Mouse (Mus musculus): ENCODE measurements around the gene Tpk1. TPM values are rescaled to one million over a fixed set of nuclear protein-coding genes. Genes with fewer than 3 reads are reported as not detected.

Tpk1 gene
- polyA plus RNA-seq, 1 experiment from 2014 or later, result 4.7 TPM

DNA sequence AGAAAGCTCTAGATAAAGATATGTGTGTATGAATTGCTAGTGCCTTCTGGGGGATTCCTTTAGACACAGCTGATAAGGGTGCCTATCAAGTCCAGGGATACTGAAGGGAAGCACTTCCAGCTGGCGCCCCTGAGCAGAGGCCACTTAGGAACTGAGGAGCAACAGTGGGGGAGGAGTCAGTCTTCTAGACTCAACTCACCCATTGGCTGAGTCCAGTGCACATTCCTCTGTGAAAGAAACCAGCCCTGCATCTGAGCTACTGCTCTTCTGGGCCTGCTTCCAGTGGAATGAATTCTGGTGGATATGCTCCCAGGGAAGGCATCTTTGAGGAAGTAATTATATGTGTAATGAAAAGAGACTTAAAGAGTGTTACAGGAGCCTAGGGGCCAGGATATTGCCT lies 278.8 kb downstream of the Tpk1 start:
- no peaks in the 10 kb centered on the region for H3K27me3 ChIP-seq (ENCODE audit: low read depth, poor library complexity, severe bottlenecking)
- H3K4me1 ChIP-seq, result peaks cover 4% of the 10 kb centered on the region
- WGBS, result 50% methylated on average over 1 of the region's 1 CpGs
- no peak overlapping the region for H3K4me3 ChIP-seq
- DNase-seq (ENCODE audit: low spot score), result no peak
- H3K9me3 ChIP-seq (replicated peaks), result no peaks in the 10 kb centered on the region
- no peak overlapping the region for H3K27ac ChIP-seq (replicated peaks)
- H3K36me3 ChIP-seq, result no peaks in the 10 kb centered on the region

DNA sequence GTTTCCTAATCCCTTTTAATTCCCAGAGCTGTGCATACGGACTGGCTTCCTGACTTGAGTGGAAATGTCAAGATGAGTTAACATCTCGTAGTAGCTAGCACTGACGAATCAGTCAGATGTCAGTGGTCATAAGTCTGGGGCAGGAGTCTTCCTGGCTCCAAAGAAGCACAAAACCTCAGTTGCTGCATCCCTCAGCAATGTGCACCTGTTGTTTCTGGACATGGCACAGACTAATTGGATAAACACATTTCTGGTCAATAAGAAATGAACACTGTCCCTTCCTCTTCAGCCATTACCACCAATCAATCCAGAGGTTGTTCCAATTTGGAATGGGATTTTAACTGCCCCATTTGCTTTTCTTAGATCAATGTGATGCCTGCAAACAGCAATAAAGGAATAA lies 281.2 kb downstream of the Tpk1 start:
- peaks cover 4% of the 10 kb centered on the region for H3K4me1 ChIP-seq

DNA sequence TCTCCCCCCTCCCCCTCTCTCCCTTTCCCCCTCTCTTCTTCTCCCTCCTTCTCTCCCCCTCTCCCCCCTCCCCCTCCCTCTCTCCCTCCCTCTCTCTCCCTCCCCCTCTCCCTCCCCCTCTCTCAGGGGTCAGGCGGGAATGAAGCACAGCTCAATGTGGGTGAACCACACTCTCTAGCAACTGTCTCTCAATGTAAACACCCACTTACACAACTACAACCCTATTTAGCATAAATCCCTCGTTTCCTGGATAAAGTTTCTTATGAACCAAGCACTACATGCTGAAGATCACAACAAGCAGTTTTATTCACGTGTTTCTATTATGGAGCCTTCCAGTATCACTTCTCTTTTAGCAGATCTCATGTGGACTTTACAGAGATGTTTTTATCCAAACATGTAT lies 281.8 kb downstream of the Tpk1 start:
- 70% methylated on average over 2 of the region's 3 CpGs for WGBS
- DNase-seq (ENCODE audit: low spot score), result no peak

More for the DNA sequence above, 281.2 kb downstream of the Tpk1 start:
- WGBS, result 72% methylated on average over 3 of the region's 3 CpGs
- no peak overlapping the region for H3K27ac ChIP-seq (replicated peaks)
- H3K27me3 ChIP-seq (ENCODE audit: low read depth, poor library complexity, severe bottlenecking), result no peaks in the 10 kb centered on the region
- H3K36me3 ChIP-seq, result no peaks in the 10 kb centered on the region
- H3K9me3 ChIP-seq (replicated peaks), result no peaks in the 10 kb centered on the region
- no peak overlapping the region for H3K4me3 ChIP-seq
- DNase-seq (ENCODE audit: low spot score), result no peak

DNA sequence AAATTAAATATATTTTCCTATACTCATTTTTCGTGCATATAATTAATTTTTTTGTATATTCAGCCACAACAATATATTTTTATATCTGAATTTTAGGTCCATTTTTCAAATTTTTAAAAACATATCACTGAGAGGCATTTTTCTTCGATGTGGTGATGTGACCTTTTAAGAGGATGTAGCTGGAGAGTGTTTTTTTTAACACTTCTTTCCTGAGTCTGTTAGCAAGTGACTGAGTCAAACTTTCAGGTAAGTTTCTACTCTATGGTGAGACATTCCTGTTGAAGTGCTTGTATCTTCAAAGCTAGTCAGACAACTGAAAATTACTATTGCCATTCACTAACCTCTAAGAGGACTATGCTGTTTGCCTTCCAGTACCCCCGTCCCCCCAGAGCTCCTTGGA lies 283.3 kb downstream of the Tpk1 start:
- Histone ChIP-seq H3K36me3 (no peaks in the 10 kb centered on the region), H3K4me3 (no peak overlapping the region), H3K9me3 (replicated peaks) (no peaks in the 10 kb centered on the region), H3K4me1 (peaks cover 4% of the 10 kb centered on the region), H3K27ac (replicated peaks) (no peak overlapping the region), H3K27me3 (ENCODE audit: low read depth, poor library complexity, severe bottlenecking) (no peaks in the 10 kb centered on the region)
- DNase-seq (ENCODE audit: low spot score), result no peak
- WGBS, result 94% methylated on average over 3 of the region's 3 CpGs

More for the DNA sequence above, 281.8 kb downstream of the Tpk1 start:
- Histone ChIP-seq H3K9me3 (replicated peaks) (no peaks in the 10 kb centered on the region), H3K27ac (replicated peaks) (no peak overlapping the region), H3K27me3 (ENCODE audit: low read depth, poor library complexity, severe bottlenecking) (no peaks in the 10 kb centered on the region), H3K36me3 (no peaks in the 10 kb centered on the region), H3K4me3 (no peak overlapping the region), H3K4me1 (peaks cover 4% of the 10 kb centered on the region)

DNA sequence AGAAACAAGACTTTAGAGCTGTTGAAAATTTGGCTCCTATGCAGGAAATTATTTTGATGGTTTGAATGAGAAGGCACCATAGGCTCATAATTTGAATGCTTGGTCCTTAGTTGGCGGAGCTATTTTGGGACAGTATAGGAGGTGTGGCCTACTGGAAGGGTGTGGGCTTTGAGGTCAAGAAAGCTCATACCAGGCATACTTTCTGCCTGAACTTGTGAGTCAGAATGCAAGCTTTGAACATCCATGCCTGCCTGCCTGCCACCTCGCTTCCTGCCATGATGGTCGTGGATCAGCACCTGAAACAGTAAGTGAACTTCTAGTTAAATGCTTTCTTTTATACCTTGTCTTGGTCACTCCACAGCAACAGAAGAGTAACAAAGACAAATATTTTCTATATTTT lies 283.8 kb downstream of the Tpk1 start:
- Histone ChIP-seq H3K27ac (replicated peaks) (no peak overlapping the region), H3K9me3 (replicated peaks) (no peaks in the 10 kb centered on the region), H3K36me3 (no peaks in the 10 kb centered on the region), H3K4me1 (peaks cover 2% of the 10 kb centered on the region), H3K27me3 (ENCODE audit: low read depth, poor library complexity, severe bottlenecking) (no peaks in the 10 kb centered on the region), H3K4me3 (no peak overlapping the region)
- WGBS, result 78% methylated on average over 3 of the region's 3 CpGs
- no peak for DNase-seq (ENCODE audit: low spot score)

DNA sequence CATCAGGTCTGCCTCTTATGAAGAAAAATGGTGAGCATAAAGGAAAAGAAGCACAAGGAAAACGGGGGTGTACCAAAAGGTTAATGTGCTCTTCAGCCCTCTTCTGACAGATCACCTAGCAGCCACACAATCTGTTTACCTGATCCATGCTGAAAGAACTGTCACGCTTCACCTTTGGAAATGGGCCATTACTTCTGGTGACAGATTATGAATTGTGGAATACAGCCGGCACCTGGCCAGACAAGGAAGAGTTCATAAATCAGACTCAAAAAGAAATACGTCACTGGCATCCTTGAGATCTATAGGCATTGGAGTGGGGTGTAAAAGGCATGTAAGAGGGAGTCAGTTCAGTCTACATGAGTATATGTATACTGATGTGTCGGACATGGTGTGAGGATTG lies 292.9 kb downstream of the Tpk1 start:
- Histone ChIP-seq H3K4me1 (no peaks in the 10 kb centered on the region), H3K27ac (replicated peaks) (no peak overlapping the region), H3K4me3 (no peak overlapping the region), H3K9me3 (replicated peaks) (no peaks in the 10 kb centered on the region), H3K27me3 (ENCODE audit: low read depth, poor library complexity, severe bottlenecking) (no peaks in the 10 kb centered on the region), H3K36me3 (no peaks in the 10 kb centered on the region)
- 90% methylated on average over 5 of the region's 5 CpGs for WGBS
- DNase-seq (ENCODE audit: low spot score), result no peak

DNA sequence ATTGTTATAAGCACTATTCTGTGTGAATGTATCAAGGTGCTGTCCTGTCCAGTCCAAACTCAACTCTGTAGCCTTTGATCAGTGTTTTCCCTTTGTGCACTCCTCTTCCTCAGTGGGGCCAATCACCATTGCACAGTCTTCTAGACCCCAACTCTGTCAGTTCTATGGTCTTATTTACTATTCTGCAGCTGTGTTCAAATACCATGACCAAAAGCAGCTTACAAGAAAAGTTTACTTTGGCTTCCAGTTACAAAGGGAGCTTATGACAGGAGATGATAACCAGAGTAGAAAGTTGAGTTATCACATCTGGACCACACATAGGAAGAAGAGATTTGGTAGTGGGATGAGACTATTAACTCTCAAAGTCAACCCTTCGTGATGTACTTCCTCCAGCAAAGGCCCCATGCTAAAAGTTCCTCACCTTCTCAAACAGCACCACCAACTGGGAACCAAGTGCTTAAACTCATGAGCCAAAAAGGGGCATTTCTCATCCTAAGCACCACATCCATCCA lies 298.6 kb downstream of the Tpk1 start:
- no peak for DNase-seq (ENCODE audit: low spot score)
- no peak overlapping the region for H3K4me3 ChIP-seq
- WGBS, result 70% methylated on average over 1 of the region's 1 CpGs
- no peak overlapping the region for H3K27ac ChIP-seq (replicated peaks)
- H3K9me3 ChIP-seq (replicated peaks), result no peaks in the 10 kb centered on the region
- no peaks in the 10 kb centered on the region for H3K36me3 ChIP-seq
- no peaks in the 10 kb centered on the region for H3K27me3 ChIP-seq (ENCODE audit: low read depth, poor library complexity, severe bottlenecking)
- no peaks in the 10 kb centered on the region for H3K4me1 ChIP-seq

DNA sequence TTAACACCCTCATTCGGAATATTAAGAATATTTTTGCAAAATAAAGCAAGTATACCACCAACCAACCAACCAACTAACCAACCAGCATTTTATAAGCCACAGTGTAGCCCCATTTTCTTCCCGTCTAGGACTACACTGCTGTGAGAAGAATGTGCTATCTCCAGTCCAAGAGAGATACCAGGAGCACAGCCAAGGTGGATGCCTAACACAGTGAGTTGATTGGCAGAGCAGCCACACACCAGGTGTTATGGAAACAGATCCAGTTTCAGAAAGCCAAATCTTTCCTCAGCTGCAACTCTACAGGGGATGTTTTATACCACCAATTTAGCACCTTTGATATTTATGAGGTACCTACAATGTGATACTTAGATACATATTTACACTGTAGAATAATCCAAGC lies 299.1 kb downstream of the Tpk1 start:
- H3K27ac ChIP-seq (replicated peaks), result no peak overlapping the region
- H3K4me1 ChIP-seq, result no peaks in the 10 kb centered on the region
- 78% methylated on average over 2 of the region's 2 CpGs for WGBS
- no peak overlapping the region for H3K4me3 ChIP-seq
- no peaks in the 10 kb centered on the region for H3K36me3 ChIP-seq
- no peaks in the 10 kb centered on the region for H3K27me3 ChIP-seq (ENCODE audit: low read depth, poor library complexity, severe bottlenecking)
- no peaks in the 10 kb centered on the region for H3K9me3 ChIP-seq (replicated peaks)
- no peak for DNase-seq (ENCODE audit: low spot score)

DNA sequence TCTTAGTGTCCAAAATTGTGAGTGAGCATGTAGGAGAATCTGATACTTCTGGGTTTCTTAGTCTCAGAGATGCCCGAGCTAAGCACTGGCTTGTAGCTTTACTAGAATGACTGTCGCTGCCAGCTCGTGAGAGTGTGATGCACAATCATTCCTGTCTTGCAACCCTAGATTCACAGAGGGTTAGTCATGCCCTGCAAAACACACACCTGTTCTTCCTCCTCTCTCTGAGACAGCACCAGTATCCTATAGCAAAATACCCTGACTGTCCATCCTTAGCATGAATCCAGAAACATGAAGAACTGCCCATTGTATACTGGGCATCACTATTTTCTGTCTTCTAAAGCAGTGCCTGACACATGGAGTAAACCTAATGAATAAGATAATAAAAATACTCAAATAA lies 302.2 kb downstream of the Tpk1 start:
- no peak for DNase-seq (ENCODE audit: low spot score)
- Histone ChIP-seq H3K36me3 (no peaks in the 10 kb centered on the region), H3K27me3 (ENCODE audit: low read depth, poor library complexity, severe bottlenecking) (no peaks in the 10 kb centered on the region), H3K4me3 (no peak overlapping the region), H3K27ac (replicated peaks) (no peak overlapping the region), H3K4me1 (peaks cover 6% of the 10 kb centered on the region), H3K9me3 (replicated peaks) (no peaks in the 10 kb centered on the region)
- 90% methylated on average over 3 of the region's 3 CpGs for WGBS

DNA sequence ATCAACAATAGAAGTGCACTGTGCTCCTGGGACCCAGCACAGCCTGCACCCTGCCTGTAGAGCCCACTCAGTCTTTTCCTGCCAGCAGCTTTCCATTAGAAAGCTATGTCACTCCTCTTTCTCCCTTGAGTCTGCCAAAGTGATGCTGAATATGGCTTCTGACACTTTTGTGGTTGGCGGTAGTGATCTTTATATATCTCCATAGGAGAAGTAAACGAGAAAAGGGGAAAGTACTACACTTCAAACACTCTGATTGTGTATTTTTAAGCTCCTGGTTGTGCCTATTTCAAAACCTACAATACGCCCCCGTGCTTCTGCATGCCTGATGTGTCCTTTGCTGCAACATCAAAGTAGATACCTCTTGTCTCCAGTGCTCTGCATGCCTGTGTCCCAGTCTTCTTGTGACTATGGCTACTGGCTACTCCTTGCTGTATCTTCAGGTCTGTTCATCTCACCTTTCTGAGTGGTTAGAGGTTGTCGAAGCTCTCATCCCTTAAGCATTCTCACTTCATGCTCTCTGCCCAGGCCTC lies 302.7 kb downstream of the Tpk1 start:
- H3K36me3 ChIP-seq, result no peaks in the 10 kb centered on the region
- no peaks in the 10 kb centered on the region for H3K27me3 ChIP-seq (ENCODE audit: low read depth, poor library complexity, severe bottlenecking)
- no peak overlapping the region for H3K27ac ChIP-seq (replicated peaks)
- 87% methylated on average over 5 of the region's 5 CpGs for WGBS
- H3K9me3 ChIP-seq (replicated peaks), result no peaks in the 10 kb centered on the region
- DNase-seq (ENCODE audit: low spot score), result no peak
- peaks cover 6% of the 10 kb centered on the region for H3K4me1 ChIP-seq
- no peak overlapping the region for H3K4me3 ChIP-seq

DNA sequence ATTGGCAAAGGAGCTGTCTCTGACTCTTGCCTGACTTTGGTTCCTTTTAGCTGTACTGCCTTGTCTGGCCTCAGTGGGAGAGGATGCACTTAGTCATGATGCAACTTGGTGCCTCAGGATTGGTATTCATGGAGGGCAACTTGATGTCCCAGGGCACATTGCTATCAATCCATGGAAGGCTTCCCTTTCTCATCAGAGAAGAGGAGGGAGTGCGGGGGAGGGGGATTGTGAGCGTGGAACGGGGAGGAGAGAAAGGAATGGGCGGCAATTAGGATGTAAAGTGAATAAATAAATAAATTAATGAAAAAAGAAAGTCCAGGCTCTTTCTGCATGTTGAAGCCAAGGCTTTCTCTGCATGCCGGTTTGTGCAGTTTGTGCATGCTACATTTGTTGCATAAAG lies 304.8 kb downstream of the Tpk1 start:
- H3K9me3 ChIP-seq (replicated peaks), result no peaks in the 10 kb centered on the region
- H3K4me3 ChIP-seq, result no peak overlapping the region
- no peak for DNase-seq (ENCODE audit: low spot score)
- no peaks in the 10 kb centered on the region for H3K36me3 ChIP-seq
- H3K27me3 ChIP-seq (ENCODE audit: low read depth, poor library complexity, severe bottlenecking), result no peaks in the 10 kb centered on the region
- peaks cover 6% of the 10 kb centered on the region for H3K4me1 ChIP-seq
- no peak overlapping the region for H3K27ac ChIP-seq (replicated peaks)
- 45% methylated on average over 5 of the region's 5 CpGs for WGBS

DNA sequence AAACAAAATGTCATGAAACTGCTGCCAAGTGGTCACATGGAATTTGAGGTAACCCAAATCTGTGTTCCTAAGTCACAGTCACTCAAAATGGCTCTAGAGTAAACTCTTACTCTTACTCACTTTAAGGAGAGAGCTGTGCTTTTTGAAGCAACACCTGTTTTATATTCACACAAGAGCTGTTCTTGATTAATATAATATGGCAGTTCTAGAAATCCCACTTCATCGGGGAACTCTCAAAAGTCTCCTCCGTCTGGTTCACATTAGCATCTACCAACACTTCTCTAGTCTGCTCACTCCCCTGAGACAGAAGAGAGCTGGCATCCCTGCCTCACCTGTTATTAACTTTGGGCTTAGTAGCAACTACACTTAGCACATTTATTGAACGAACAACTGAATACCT lies 305.9 kb downstream of the Tpk1 start:
- Histone ChIP-seq H3K27ac (replicated peaks) (no peak overlapping the region), H3K36me3 (no peaks in the 10 kb centered on the region), H3K4me3 (no peak overlapping the region), H3K9me3 (replicated peaks) (no peaks in the 10 kb centered on the region), H3K27me3 (ENCODE audit: low read depth, poor library complexity, severe bottlenecking) (no peaks in the 10 kb centered on the region), H3K4me1 (peaks cover 10% of the 10 kb centered on the region)
- WGBS, result 83% methylated on average over 3 of the region's 3 CpGs
- no peak for DNase-seq (ENCODE audit: low spot score)

DNA sequence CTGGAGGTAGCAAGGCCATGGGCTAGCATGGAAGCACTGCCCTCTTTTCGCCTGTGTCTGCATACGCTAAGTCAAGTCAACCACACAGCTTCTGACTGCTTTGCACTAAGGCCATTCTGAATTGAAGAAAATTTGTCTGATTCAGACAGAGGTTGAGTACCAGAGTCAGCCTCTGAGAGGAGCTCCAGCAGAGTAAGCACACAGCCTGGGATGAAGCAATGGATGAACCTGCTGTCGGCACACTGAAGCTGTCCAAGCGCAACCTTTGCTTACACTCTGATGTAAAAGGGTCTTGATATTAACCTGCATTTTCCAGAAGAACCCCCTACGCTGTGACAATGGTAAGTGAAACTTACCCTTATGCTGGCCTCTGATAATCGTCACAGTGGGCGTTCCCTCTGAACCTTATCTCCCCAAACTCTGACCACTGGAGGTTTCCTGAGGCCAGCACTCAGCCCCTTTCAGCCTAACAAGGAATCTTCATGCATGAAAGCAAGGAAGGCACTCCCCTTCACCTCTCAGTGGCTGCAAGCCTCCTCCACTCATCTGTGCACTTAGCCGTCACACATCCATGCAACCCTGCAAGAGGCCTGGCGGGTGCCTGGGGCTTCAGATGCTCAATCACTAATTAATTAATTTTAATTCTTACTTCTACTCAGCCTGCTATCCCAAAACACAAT lies 311.4 kb downstream of the Tpk1 start:
- Histone ChIP-seq H3K27ac (replicated peaks) (no peak overlapping the region), H3K4me3 (no peak overlapping the region), H3K27me3 (ENCODE audit: low read depth, poor library complexity, severe bottlenecking) (no peaks in the 10 kb centered on the region), H3K36me3 (no peaks in the 10 kb centered on the region), H3K4me1 (peaks cover 6% of the 10 kb centered on the region; the same call in 1 of the 2 replicates), H3K9me3 (replicated peaks) (no peaks in the 10 kb centered on the region)
- DNase-seq (ENCODE audit: low spot score), result no peak
- WGBS, result 75% methylated on average over 9 of the region's 9 CpGs

Data from midbrain, embryonic 10.5 days (tissue).